Mouse (Mus musculus) intestine, embryonic 16.5 days (tissue): ENCODE data around the gene Neurl1a. TPM values are rescaled to one million over a fixed set of nuclear protein-coding genes. Genes with fewer than 3 reads are reported as not detected.

Experiments
- ATAC-seq: fragments of 200-750 bp; cut with Nextera tagmentation; 2 replicates; pipeline ENCODE4 v1.8.0; 2017; ENCODE audit warnings: moderate TSS enrichment, moderate library complexity
- H3K27ac ChIP-seq: fragments of 300-500 bp; sonication (generic); 2 replicates; pipeline ENCODE4 v1.5.1; 2014; ENCODE audit warnings: mild to moderate bottlenecking, low read length
- H3K27me3 ChIP-seq: fragments of 300-500 bp; sonication (generic); replicated peaks from 2 replicates; pipeline ENCODE4 v1.6.1; 2014; ENCODE audit warnings: low read length, control low read depth, mixed read lengths; ENCODE audit not compliant: control insufficient read depth, insufficient read depth
- H3K36me3 ChIP-seq: fragments of 300-500 bp; sonication (generic); 2 replicates; pipeline ENCODE4 v1.6.1; 2014; ENCODE audit warnings: low read length, control low read depth; ENCODE audit not compliant: control insufficient read depth, insufficient read depth
- H3K4me1 ChIP-seq: fragments of 300-500 bp; sonication (generic); 2 replicates; pipeline ENCODE4 v1.6.1; 2014; ENCODE audit warnings: low read length, control low read depth, mixed read lengths; ENCODE audit not compliant: control insufficient read depth, insufficient read depth
- H3K4me2 ChIP-seq: fragments of 300-500 bp; sonication (generic); 2 replicates; pipeline ENCODE4 v1.6.1; 2014; ENCODE audit warnings: low read depth, low read length, control low read depth
- H3K4me3 ChIP-seq: fragments of 300-500 bp; sonication (generic); 2 replicates; pipeline ENCODE4 v1.5.1; 2014; ENCODE audit warnings: mild to moderate bottlenecking, low read length
- H3K9ac ChIP-seq: fragments of 300-500 bp; sonication (generic); 2 replicates; pipeline ENCODE4 v1.6.1; 2014; ENCODE audit warnings: low read depth, low read length
- H3K9me3 ChIP-seq: fragments of 300-500 bp; sonication (generic); 2 replicates; pipeline ENCODE4 v1.6.1; 2016; ENCODE audit warnings: low read length, control low read depth; ENCODE audit not compliant: control insufficient read depth
- WGBS: fragments of 180-500 bp; shearing (Covaris S2); extraction: QIAGEN DNeasy Blood & Tissue Kit; methylation state at CpG from one replicate; pipeline ENCODE4 v1.1.7; 2014; 5-methylcytosine and 5-hydroxymethylcytosine counted together
- polyA plus RNA-seq: library from polyadenylated mRNA; unstranded; fragments of >200 nt; fragmentation: Nextera tagmentation; extraction: Ambion mirVana; gene quantifications from 2 replicates; pipeline ENCODE4 v1.2.1, GENCODE M21; 2015

The Neurl1a gene
- polyA plus RNA-seq, 1 experiment from 2014 or later = 3.7 TPM

DNA sequence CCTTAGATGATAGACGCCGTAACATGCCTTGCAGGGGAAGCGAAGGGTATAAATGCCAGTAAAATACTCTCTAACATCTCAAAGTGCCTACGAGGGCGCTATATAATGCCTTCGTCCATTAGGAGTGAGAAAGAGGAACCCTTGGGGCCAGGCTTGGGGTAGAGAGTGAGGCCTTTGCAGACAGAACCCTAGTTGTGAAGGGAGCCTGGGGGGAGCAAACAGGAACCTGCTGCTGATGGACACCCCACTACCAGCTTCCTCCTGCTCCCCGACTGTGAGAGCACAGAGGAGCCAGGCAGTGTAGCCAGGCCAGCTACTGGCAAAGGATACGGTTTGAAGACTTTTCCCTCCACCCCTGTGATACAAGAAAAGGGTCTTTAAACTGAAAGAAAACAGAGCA is 85.0 kb downstream of the Neurl1a start:
- Histone ChIP-seq H3K9me3 (no peaks in the 10 kb centered on the region), H3K9ac (no peak overlapping the region), H3K27me3 (no peaks in the 10 kb centered on the region), H3K4me1 (no peaks in the 10 kb centered on the region), H3K4me2 (no peak overlapping the region), H3K4me3 (no peak overlapping the region), H3K27ac (no peak overlapping the region), H3K36me3 (peaks cover 12% of the 10 kb centered on the region)
- 89% methylated on average over 8 of the region's 8 CpGs for WGBS
- no peak for ATAC-seq

GRCm38 (mm10) chr19:47264322-47265092 is 85.9 kb downstream of the Neurl1a start:
- Histone ChIP-seq H3K9me3 (no peaks in the 10 kb centered on the region), H3K4me3 (no peak overlapping the region), H3K27ac (no peak overlapping the region), H3K36me3 (peaks cover 20% of the 10 kb centered on the region), H3K27me3 (no peaks in the 10 kb centered on the region), H3K9ac (no peak overlapping the region), H3K4me1 (no peaks in the 10 kb centered on the region), H3K4me2 (no peak overlapping the region)
- peak; percentile 71 for ATAC-seq
- WGBS = 45% methylated on average over 11 of the region's 11 CpGs

GRCm38 (mm10) chr19:47266070-47266801 is 87.6 kb downstream of the Neurl1a start:
- Histone ChIP-seq H3K4me2 (no peak overlapping the region), H3K36me3 (peaks cover 23% of the 10 kb centered on the region), H3K4me3 (no peak overlapping the region), H3K27me3 (no peaks in the 10 kb centered on the region), H3K27ac (peak overlapping the region; percentile 4; the same call in 1 of the 2 replicates), H3K4me1 (no peaks in the 10 kb centered on the region), H3K9ac (no peak overlapping the region), H3K9me3 (no peaks in the 10 kb centered on the region)
- 81% methylated on average over 18 of the region's 18 CpGs for WGBS
- no peak for ATAC-seq

GRCm38 (mm10) chr19:47267066-47267465 is 88.4 kb downstream of the Neurl1a start:
- no peak for ATAC-seq
- Histone ChIP-seq H3K27me3 (no peaks in the 10 kb centered on the region), H3K36me3 (peaks cover 23% of the 10 kb centered on the region), H3K9me3 (no peaks in the 10 kb centered on the region), H3K4me1 (no peaks in the 10 kb centered on the region), H3K9ac (no peak overlapping the region), H3K27ac (no peak overlapping the region), H3K4me2 (no peak overlapping the region), H3K4me3 (no peak overlapping the region)
- 90% methylated on average over 21 of the region's 21 CpGs for WGBS

GRCm38 (mm10) chr19:47269729-47270128 is 91.1 kb downstream of the Neurl1a start:
- 55% methylated on average over 8 of the region's 8 CpGs for WGBS

DNA sequence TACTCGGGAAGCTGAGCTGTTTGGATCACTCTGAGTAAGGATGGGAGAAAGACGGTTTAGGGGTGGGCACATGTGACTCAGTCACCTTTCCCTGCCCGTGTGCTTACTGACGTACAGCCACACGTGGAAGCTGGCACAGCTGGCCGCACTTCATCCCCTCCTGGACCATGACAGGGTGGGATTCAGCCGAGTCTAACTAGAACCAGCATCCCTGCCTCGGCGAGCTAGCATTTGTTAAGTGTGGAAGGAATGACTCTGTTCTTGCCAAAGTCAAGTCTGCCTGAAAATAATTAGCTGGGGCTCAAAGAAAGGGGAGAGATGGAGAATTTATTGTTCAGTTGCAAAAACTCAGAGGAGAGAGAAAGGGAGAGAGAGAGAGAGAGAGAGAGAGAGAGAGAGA is 91.9 kb downstream of the Neurl1a start:
- H3K4me3 ChIP-seq = no peak overlapping the region
- WGBS = 84% methylated on average over 9 of the region's 9 CpGs
- ATAC-seq = no peak
- peaks cover 23% of the 10 kb centered on the region for H3K36me3 ChIP-seq
- 0 out of 2 replicates have a peak, but pooled peaks cover 2% of the 10 kb centered on the region for H3K4me1 ChIP-seq
- H3K9ac ChIP-seq = no peak overlapping the region
- no peak overlapping the region for H3K27ac ChIP-seq
- H3K27me3 ChIP-seq = no peaks in the 10 kb centered on the region
- H3K4me2 ChIP-seq = no peak overlapping the region
- no peaks in the 10 kb centered on the region for H3K9me3 ChIP-seq

More at GRCm38 (mm10) chr19:47269729-47270128, 91.1 kb downstream of the Neurl1a start:
- no peak overlapping the region for H3K27ac ChIP-seq
- no peaks in the 10 kb centered on the region for H3K27me3 ChIP-seq
- no peak overlapping the region for H3K4me2 ChIP-seq
- H3K9me3 ChIP-seq = no peaks in the 10 kb centered on the region
- H3K4me1 ChIP-seq = 0 out of 2 replicates have a peak, but pooled peaks cover 2% of the 10 kb centered on the region
- peaks cover 23% of the 10 kb centered on the region for H3K36me3 ChIP-seq
- H3K4me3 ChIP-seq = no peak overlapping the region
- H3K9ac ChIP-seq = no peak overlapping the region
- ATAC-seq = no peak

DNA sequence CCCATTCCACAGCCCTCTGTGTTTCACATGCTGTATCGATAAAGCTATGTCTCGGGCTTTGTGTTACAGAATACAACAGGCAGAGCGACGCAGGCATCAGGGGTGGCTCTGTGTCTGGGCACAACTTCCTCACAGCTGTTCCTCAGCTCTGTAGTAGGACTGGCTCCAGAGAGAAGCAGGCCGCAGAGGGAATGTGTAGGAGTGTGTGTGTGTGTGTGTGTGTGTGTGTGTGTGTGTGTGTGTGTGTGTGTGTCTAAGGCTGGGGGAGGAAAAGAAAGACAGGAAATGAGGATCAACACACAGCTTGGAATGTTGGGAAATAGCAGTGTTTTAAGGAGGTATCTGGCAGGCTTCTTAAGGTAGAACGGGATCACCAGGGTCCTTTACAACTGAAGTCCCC is 98.1 kb downstream of the Neurl1a start:
- no peak overlapping the region for H3K9ac ChIP-seq
- ATAC-seq = no peak
- H3K27ac ChIP-seq = no peak overlapping the region

DNA sequence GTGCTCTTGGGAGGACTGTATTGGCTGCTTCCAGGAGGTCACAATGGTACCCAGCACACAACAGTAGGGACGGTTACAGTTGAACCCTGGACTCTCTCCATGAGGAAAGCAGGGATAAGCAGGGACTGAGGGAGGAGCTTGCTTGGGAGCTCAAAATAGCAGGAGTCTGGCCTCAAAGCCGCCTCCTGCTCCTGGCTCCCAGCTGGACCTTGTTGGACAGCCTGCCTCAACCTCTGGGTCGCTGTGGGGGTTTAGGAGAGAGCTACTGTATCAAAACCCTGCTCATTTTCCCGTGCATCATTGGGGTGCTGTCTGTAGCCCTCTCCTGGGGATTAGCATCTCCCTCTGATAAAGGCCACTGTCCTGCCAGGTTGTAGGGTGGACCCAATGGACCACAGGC is 100.8 kb downstream of the Neurl1a start:
- no peak for ATAC-seq
- no peak overlapping the region for H3K9ac ChIP-seq
- H3K4me1 ChIP-seq = peaks cover 5% of the 10 kb centered on the region; the same call in 1 of the 2 replicates
- peak overlapping the region; percentile 46 for H3K27ac ChIP-seq
- H3K36me3 ChIP-seq = peaks cover 13% of the 10 kb centered on the region
- H3K4me2 ChIP-seq = no peak overlapping the region
- no peaks in the 10 kb centered on the region for H3K9me3 ChIP-seq
- 71% methylated on average over 4 of the region's 4 CpGs for WGBS
- H3K27me3 ChIP-seq = no peaks in the 10 kb centered on the region
- H3K4me3 ChIP-seq = no peak overlapping the region

More for the DNA sequence above, 98.1 kb downstream of the Neurl1a start:
- 64% methylated on average over 6 of the region's 6 CpGs for WGBS
- no peaks in the 10 kb centered on the region for H3K9me3 ChIP-seq
- no peak overlapping the region for H3K4me3 ChIP-seq
- peaks cover 8% of the 10 kb centered on the region; the same call in 1 of the 2 replicates for H3K4me1 ChIP-seq
- H3K36me3 ChIP-seq = peaks cover 10% of the 10 kb centered on the region
- H3K4me2 ChIP-seq = no peak overlapping the region
- no peaks in the 10 kb centered on the region for H3K27me3 ChIP-seq

DNA sequence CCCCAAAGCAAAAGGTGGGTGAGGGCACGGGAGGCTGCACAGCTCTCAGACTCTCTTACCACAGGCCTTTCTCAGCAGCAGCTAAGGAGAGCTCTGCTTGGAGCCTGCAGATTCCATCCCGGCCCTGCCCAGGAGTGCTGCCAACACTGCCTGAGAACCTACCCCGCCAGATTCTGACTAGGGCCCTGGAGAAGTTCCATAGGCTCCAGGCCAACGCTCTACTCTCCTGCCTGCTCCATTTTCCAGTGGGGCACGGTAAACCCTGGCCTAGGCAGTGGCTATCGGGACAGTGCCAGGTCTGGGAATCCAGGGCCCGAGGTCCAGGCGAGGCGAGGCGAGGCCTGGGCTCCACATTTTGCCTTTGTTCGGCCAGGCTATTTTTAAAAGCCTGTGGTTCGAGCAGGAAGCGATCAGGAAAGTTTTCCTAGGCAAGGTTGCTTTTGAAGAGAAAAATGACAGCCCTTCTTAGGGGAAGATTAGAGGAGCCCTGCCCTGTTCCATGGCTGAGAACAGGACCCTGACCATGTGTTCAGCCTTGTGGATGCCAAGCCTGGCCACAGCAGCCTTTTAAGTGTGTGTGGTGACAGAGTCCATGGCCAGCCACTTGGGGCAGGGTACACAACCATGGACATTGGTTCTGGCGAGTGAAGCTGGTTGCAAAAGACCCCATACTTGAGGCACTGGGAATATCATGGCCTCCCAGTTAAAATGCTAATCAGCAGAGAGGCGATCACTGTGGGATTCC is 101.3 kb downstream of the Neurl1a start:
- Histone ChIP-seq H3K9ac (no peak overlapping the region), H3K4me3 (no peak overlapping the region), H3K27me3 (no peaks in the 10 kb centered on the region), H3K36me3 (peaks cover 13% of the 10 kb centered on the region), H3K9me3 (no peaks in the 10 kb centered on the region), H3K27ac (peak overlapping the region; percentile 46), H3K4me2 (no peak overlapping the region), H3K4me1 (peaks cover 5% of the 10 kb centered on the region; the same call in 1 of the 2 replicates)
- 0 out of 2 replicates have a peak, but pooled peaks have one; percentile 32 for ATAC-seq
- 72% methylated on average over 15 of the region's 15 CpGs for WGBS
